Comparison of ENCODE assay signal across 24 mouse cellular contexts in genomic region chr1:21298114-21298513, GRCm38 (mm10). TPM values are rescaled to one million over a fixed set of nuclear protein-coding genes. Genes with fewer than 3 reads are reported as not detected.
"Had no signal": no experiment of that assay in that cellular context is flagged by ENCODE, and none has a peak within 500 bp of the region (broad histone marks: within the 10 kb centered on the region; RNA-seq: fewer than 3 reads in every experiment).

No protein-coding gene starts in this region.

- DNase-seq: kidney, adult 11 months; kidney, postnatal 14 days; midbrain, embryonic 14.5 days; right cerebral cortex, adult 18-20 months; right cerebral cortex, postnatal 25 days; thymus, postnatal 36 days had no signal

- H3K9ac ChIP-seq: liver, embryonic 15.5 days; neural tube, embryonic 15.5 days had no signal

- H3K36me3 ChIP-seq: limb, embryonic 10.5 days; liver, embryonic 15.5 days; midbrain, embryonic 10.5 days; neural tube, embryonic 15.5 days had no signal

- H3K27ac ChIP-seq: left cerebral cortex, adult 2 months; limb, embryonic 10.5 days; liver, embryonic 15.5 days; midbrain, embryonic 10.5 days; neural tube, embryonic 15.5 days had no signal

- H3K27me3 ChIP-seq: liver, embryonic 15.5 days; neural tube, embryonic 15.5 days had no signal

- H3K4me3 ChIP-seq: left cerebral cortex, adult 2 months; limb, embryonic 10.5 days; liver, embryonic 15.5 days; midbrain, embryonic 10.5 days; myocyte; neural tube, embryonic 15.5 days had no signal

- H3K4me1 ChIP-seq: limb, embryonic 10.5 days; liver, embryonic 15.5 days; midbrain, embryonic 10.5 days; neural tube, embryonic 15.5 days had no signal

- H3K4me2 ChIP-seq: liver, embryonic 11.5 days; liver, embryonic 15.5 days; neural tube, embryonic 15.5 days had no signal

- H3K9me3 ChIP-seq: limb, embryonic 10.5 days; liver, embryonic 15.5 days; midbrain, embryonic 10.5 days; neural tube, embryonic 15.5 days had no signal

RNA-seq across cellular contexts. Expression of gene Khdc1a, which starts 51.3 kb away (rescaled TPM):
- total RNA-seq: layer of hippocampus, adult 8-10 months; layer of hippocampus, postnatal 25 days; left cerebral cortex, adult 2 months; left cerebral cortex, postnatal 14 days had no signal
- polyA plus RNA-seq: kidney, embryonic 14.5 days; large intestine, adult 2 months; limb, embryonic 10.5 days; limb, embryonic 14.5 days; liver, embryonic 11.5 days; liver, embryonic 15.5 days; lung, embryonic 16.5 days; midbrain, embryonic 10.5 days; midbrain, embryonic 14.5 days; myocyte; neural tube, embryonic 11.5 days; neural tube, embryonic 15.5 days; small intestine, adult 2 months; stomach, embryonic 16.5 days had no signal

RNA-seq across cellular contexts. Expression of gene Gsta3, which starts 57.7 kb away (rescaled TPM):
- total RNA-seq: megakaryocyte, adult 5-6 weeks had no signal
- polyA plus RNA-seq: limb, embryonic 10.5 days had no signal
